Mouse (Mus musculus) forebrain, embryonic 13.5 days (tissue): ENCODE data around the gene Rnf224. TPM values are rescaled to one million over a fixed set of nuclear protein-coding genes. Genes with fewer than 3 reads are reported as not detected.

Experiments used
- ATAC-seq: fragments of 200-750 bp; cut with Nextera tagmentation; 2 replicates; pipeline ENCODE4 v1.8.0; 2017
- H3K27ac ChIP-seq: fragments of 300-500 bp; sonication (generic); 2 replicates; pipeline ENCODE4 v1.5.1; 2015; ENCODE audit warnings: inconsistent platforms, mild to moderate bottlenecking, moderate library complexity
- H3K27me3 ChIP-seq: fragments of 300-500 bp; sonication (generic); 2 replicates; pipeline ENCODE4 v1.6.1; 2015; ENCODE audit warnings: mild to moderate bottlenecking, inconsistent platforms
- H3K36me3 ChIP-seq: fragments of 300-500 bp; sonication (generic); 2 replicates; pipeline ENCODE4 v1.6.1; 2015; ENCODE audit warnings: mild to moderate bottlenecking, inconsistent platforms; ENCODE audit not compliant: poor library complexity, severe bottlenecking
- H3K4me1 ChIP-seq: fragments of 300-500 bp; sonication (generic); 2 replicates; pipeline ENCODE4 v1.6.1; 2015; ENCODE audit warnings: inconsistent platforms
- H3K4me2 ChIP-seq: fragments of 300-500 bp; sonication (generic); 2 replicates; pipeline ENCODE4 v1.6.1; 2015; ENCODE audit warnings: inconsistent platforms, mild to moderate bottlenecking, moderate library complexity
- H3K4me3 ChIP-seq: fragments of 300-500 bp; sonication (generic); 2 replicates; pipeline ENCODE4 v1.5.1; 2015; ENCODE audit warnings: mild to moderate bottlenecking, inconsistent platforms
- H3K9ac ChIP-seq: fragments of 300-500 bp; sonication (generic); 2 replicates; pipeline ENCODE4 v1.6.1; 2015; ENCODE audit warnings: mild to moderate bottlenecking, inconsistent platforms
- H3K9me3 ChIP-seq: fragments of 300-500 bp; sonication (generic); replicated peaks from 2 replicates; pipeline ENCODE4 v1.6.1; 2016; ENCODE audit warnings: inconsistent platforms
- WGBS: fragments of 180-500 bp; shearing (Covaris S2); methylation state at CpG from one replicate; pipeline ENCODE4 v1.1.7; 2015; 5-methylcytosine and 5-hydroxymethylcytosine counted together
- polyA plus RNA-seq: library from polyadenylated mRNA; unstranded; fragments of >200 nt; fragmentation: Nextera tagmentation; extraction: Ambion mirVana; gene quantifications from 2 replicates; pipeline ENCODE4 v1.2.1, GENCODE M21; 2015

Gene Rnf224
- polyA plus RNA-seq, 1 experiment from 2014 or later, result not detected

DNA sequence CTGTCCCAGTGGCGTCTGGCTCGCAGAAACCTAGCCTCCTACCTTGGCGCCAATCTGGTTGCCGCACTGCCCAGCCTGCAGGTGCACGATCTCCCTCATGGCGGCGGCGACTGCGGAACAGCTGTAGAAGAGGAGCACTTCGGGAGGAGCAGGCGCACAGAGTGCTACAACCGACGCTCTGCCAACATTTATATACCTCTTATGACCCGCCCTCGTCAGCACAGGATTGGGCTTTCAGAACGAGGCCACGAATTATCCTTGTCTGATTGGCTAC is 12.2 kb downstream of the Rnf224 start, which contains the start of gene Tubb4b:
Tubb4b (minus strand) TSS at position 211 of the 274 bp plus-strand sequence.
- Histone ChIP-seq H3K27ac (peak within 1 kb of the TSS; percentile 98), H3K4me3 (peak within 1 kb of the TSS; percentile 86), H3K4me2 (peak within 1 kb of the TSS; percentile 96), H3K9me3 (no peaks in the 10 kb centered on the region), H3K4me1 (peaks cover 32% of the 10 kb centered on the region), H3K9ac (peak within 1 kb of the TSS; percentile 93), H3K36me3 (peaks cover 13% of the 10 kb centered on the region), H3K27me3 (0 out of 2 replicates have a peak, but pooled peaks cover 3% of the 10 kb centered on the region)
- WGBS, result 0% methylated on average over 17 of the region's 17 CpGs
- no peak for ATAC-seq

GRCm38 (mm10) chr2:25223681-25224491 is 12.7 kb downstream of the Rnf224 start:
- H3K4me3 ChIP-seq, result peak overlapping the region; percentile 86
- peak overlapping the region; percentile 93 for H3K9ac ChIP-seq
- no peaks in the 10 kb centered on the region for H3K9me3 ChIP-seq
- 2% methylated on average over 51 of the region's 53 CpGs for WGBS
- H3K4me1 ChIP-seq, result peaks cover 30% of the 10 kb centered on the region
- peak; percentile 31 for ATAC-seq
- peaks cover 13% of the 10 kb centered on the region for H3K36me3 ChIP-seq
- no peaks in the 10 kb centered on the region for H3K27me3 ChIP-seq
- peak overlapping the region; percentile 94 for H3K27ac ChIP-seq
- H3K4me2 ChIP-seq, result peak overlapping the region; percentile 96

DNA sequence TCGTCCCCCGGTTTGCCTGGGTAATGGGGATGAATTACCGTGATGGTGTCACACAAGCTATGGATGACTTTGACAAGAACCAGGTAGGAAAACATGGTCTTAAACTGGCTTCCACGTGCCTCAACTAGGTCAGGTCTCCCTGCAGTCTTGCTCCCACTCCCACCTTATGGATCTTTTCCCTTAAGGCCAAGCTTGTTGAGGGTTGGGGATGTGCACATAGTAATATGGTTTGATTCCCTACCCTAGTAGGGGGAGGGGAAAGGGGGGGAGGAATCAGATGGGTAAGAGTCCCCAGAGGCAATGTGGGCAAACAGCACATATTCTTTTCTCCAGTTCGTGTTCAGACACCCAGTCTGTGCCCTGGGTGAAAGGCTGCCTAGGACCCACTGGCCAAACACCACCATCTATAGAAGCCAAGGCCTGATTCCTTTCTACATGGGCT is 15.2 kb downstream of the Rnf224 start:
- no peak for ATAC-seq
- peaks cover 22% of the 10 kb centered on the region for H3K4me1 ChIP-seq
- H3K27me3 ChIP-seq, result no peaks in the 10 kb centered on the region
- no peak overlapping the region for H3K27ac ChIP-seq
- H3K4me3 ChIP-seq, result no peak overlapping the region
- no peaks in the 10 kb centered on the region for H3K9me3 ChIP-seq
- H3K9ac ChIP-seq, result no peak overlapping the region
- 79% methylated on average over 5 of the region's 5 CpGs for WGBS
- peaks cover 13% of the 10 kb centered on the region for H3K36me3 ChIP-seq
- H3K4me2 ChIP-seq, result no peak overlapping the region

DNA sequence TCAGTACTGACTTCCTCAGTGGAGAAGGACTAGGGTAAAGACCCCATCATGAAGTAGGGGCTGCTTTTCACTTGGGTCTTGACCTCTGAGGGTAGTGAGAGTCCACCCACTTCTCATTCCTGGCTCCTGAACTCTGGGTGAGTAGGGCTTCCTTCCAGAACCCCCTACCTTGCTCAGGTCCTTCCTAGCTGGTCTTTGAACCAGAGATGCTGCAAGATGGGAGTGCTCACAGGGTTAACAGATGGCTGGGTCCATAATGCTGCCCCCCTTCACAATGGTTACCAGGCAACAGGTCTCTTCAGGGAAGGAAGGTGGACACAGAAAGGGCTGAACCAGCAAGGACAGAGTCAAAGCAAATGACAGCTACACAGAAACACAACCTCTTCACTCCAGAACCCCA is 18.1 kb downstream of the Rnf224 start, which contains the start of gene Fam166a:
Fam166a (plus strand) TSS at position 301 of the 400 bp plus-strand sequence.
- no peak for ATAC-seq
- Histone ChIP-seq H3K27me3 (no peaks in the 10 kb centered on the region; the same call in 1 of the 2 replicates), H3K27ac (no peak within 1 kb of the TSS), H3K9ac (no peak within 1 kb of the TSS), H3K4me1 (peaks cover 10% of the 10 kb centered on the region), H3K4me2 (no peak within 1 kb of the TSS), H3K36me3 (peaks cover 13% of the 10 kb centered on the region), H3K4me3 (no peak within 1 kb of the TSS), H3K9me3 (no peaks in the 10 kb centered on the region)

DNA sequence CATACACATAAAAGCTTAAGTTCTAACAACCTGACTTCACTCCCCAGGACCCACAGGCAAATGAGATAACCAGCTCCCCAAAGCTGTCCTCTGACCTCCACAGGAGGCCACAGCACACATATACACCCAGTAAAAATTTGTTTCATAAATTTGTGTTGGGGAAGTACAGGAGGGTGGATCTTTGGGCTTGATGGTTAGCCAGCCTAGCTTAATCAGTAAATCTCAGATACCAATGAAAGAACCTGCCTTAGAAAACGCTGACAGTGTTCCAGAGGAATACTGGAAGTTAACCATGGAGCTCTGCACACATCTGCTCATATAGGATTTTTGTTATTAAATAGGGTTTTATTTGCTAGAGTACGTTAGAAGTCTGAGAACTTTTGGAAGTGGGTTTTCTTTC is 18.9 kb downstream of the Rnf224 start:
- Histone ChIP-seq H3K4me2 (no peak overlapping the region), H3K4me1 (0 out of 2 replicates have a peak, but pooled peaks cover 2% of the 10 kb centered on the region), H3K4me3 (no peak overlapping the region), H3K9me3 (no peaks in the 10 kb centered on the region), H3K36me3 (peaks cover 9% of the 10 kb centered on the region), H3K27ac (no peak overlapping the region), H3K27me3 (no peaks in the 10 kb centered on the region; the same call in 1 of the 2 replicates), H3K9ac (no peak overlapping the region)
- ATAC-seq, result no peak
- 65% methylated on average over 2 of the region's 2 CpGs for WGBS

DNA sequence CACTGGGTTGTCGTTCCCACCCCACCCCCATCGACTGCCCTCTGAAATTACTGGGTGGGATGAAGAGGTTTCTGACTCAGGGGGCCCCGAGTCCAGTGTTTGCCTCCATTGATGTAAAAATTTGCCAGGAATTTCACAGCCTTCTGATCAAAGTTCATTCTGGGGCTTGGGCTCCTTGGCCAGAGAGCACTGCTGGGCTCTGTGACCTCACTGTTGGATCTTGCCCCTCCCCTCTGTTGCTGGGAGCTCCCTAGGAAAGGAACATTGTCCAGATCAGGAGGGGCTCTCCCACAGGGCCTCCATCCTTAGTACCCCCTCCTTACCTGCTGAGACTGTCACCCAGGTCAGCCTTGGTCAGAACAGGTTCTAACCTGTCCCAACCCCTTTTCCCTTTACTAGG is 22.1 kb downstream of the Rnf224 start, which contains the start of gene Stpg3:
Stpg3 (minus strand) TSS at position 194 of the 400 bp plus-strand sequence.
- H3K9ac ChIP-seq, result no peak within 1 kb of the TSS

GRCm38 (mm10) chr2:25213266-25213865 is 23.2 kb downstream of the Rnf224 start:
- no peaks in the 10 kb centered on the region for H3K9me3 ChIP-seq
- peaks cover 5% of the 10 kb centered on the region for H3K36me3 ChIP-seq
- ATAC-seq, result no peak
- no peaks in the 10 kb centered on the region; the same call in 1 of the 2 replicates for H3K27me3 ChIP-seq
- WGBS, result 69% methylated on average over 23 of the region's 23 CpGs
- H3K4me2 ChIP-seq, result no peak overlapping the region
- peaks cover 25% of the 10 kb centered on the region for H3K4me1 ChIP-seq
- no peak overlapping the region for H3K9ac ChIP-seq
- H3K27ac ChIP-seq, result no peak overlapping the region
- no peak overlapping the region for H3K4me3 ChIP-seq

More for the DNA sequence above, 22.1 kb downstream of the Rnf224 start, which contains the start of gene Stpg3:
- peaks cover 18% of the 10 kb centered on the region for H3K4me1 ChIP-seq
- no peak within 1 kb of the TSS for H3K4me2 ChIP-seq
- H3K27ac ChIP-seq, result no peak within 1 kb of the TSS
- H3K9me3 ChIP-seq, result no peaks in the 10 kb centered on the region
- no peaks in the 10 kb centered on the region; the same call in 1 of the 2 replicates for H3K27me3 ChIP-seq
- H3K4me3 ChIP-seq, result no peak within 1 kb of the TSS
- ATAC-seq, result no peak
- WGBS, result 81% methylated on average over 3 of the region's 3 CpGs
- H3K36me3 ChIP-seq, result no peaks in the 10 kb centered on the region

DNA sequence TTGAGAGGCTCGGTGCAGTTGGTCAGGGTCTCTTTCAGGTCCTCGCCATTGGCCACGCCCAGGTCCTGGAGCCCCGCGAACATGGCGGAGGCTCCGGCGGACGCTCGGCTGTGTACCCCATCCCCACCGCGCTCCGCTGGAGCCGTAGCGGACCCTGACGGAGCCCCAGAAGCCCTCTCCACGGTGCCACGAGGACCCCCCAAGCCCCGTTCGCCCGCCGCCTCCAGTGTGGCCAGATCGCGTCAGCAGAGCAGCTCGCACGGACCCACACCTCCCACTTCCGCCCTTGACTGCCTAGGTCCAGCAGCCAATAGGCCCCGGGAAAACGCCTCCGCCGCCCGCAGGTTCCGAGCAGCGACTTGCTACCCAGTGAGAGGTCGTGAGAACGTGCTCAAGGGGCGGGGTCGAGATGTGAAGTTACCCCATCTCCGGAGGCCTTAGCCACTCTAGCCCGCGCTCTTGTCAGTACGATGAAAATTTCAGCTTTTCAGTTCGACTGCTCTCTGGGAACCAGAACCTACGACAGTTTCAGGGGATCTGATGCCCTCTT is 25.4 kb downstream of the Rnf224 start, which contains the start of gene Nelfb:
Nelfb (minus strand) TSS at position 369 of the 550 bp plus-strand sequence.
- Histone ChIP-seq H3K4me1 (peaks cover 29% of the 10 kb centered on the region), H3K27ac (peak within 1 kb of the TSS; percentile 78), H3K9ac (peak within 1 kb of the TSS; percentile 94), H3K27me3 (no peaks in the 10 kb centered on the region; the same call in 1 of the 2 replicates), H3K9me3 (no peaks in the 10 kb centered on the region), H3K36me3 (peaks cover 26% of the 10 kb centered on the region), H3K4me3 (peak within 1 kb of the TSS; percentile 92), H3K4me2 (peak within 1 kb of the TSS; percentile 89)
- peak; percentile 95 for ATAC-seq
- under 1% methylated on average over 44 of the region's 44 CpGs for WGBS

DNA sequence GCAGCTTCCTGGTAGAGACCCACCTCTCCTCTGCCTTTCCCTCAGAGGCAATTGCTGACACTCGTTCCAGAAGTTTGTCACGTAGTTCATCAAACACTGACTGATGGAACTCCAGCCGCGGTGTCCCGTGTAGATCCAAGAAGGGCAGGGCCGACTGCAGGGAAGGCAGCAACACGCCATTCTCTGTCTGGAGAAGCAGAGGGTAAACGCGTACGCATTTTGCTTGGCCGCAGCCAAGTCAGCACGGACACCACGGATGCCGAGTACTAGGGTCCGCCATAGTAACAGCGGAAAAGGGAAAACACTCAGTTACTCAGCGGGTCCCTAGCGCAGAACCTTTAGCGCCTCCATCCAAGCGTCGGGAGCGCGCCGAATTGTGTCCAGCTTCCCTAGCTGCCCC is 25.9 kb downstream of the Rnf224 start:
- under 1% methylated on average over 24 of the region's 24 CpGs for WGBS
- ATAC-seq, result peak; percentile 42; the same call in 1 of the 2 replicates
- Histone ChIP-seq H3K4me3 (peak overlapping the region; percentile 92), H3K9me3 (no peaks in the 10 kb centered on the region), H3K27ac (peak overlapping the region; percentile 78), H3K4me2 (peak overlapping the region; percentile 89), H3K4me1 (peaks cover 29% of the 10 kb centered on the region), H3K27me3 (no peaks in the 10 kb centered on the region; the same call in 1 of the 2 replicates), H3K9ac (peak overlapping the region; percentile 94), H3K36me3 (peaks cover 31% of the 10 kb centered on the region)

- peaks cover 62% of the 10 kb centered on the region for H3K36me3 ChIP-seq
- no peak for ATAC-seq
- H3K4me1 ChIP-seq, result peaks cover 29% of the 10 kb centered on the region
- no peak overlapping the region for H3K27ac ChIP-seq
- no peak overlapping the region for H3K4me2 ChIP-seq
- no peaks in the 10 kb centered on the region for H3K27me3 ChIP-seq
- no peak overlapping the region for H3K9ac ChIP-seq
- no peaks in the 10 kb centered on the region for H3K9me3 ChIP-seq
- H3K4me3 ChIP-seq, result no peak overlapping the region
- 91% methylated on average over 1 of the region's 1 CpGs for WGBS
Observed at GRCm38 (mm10) chr2:25207593-25207992, 29.0 kb downstream of the Rnf224 start.

DNA sequence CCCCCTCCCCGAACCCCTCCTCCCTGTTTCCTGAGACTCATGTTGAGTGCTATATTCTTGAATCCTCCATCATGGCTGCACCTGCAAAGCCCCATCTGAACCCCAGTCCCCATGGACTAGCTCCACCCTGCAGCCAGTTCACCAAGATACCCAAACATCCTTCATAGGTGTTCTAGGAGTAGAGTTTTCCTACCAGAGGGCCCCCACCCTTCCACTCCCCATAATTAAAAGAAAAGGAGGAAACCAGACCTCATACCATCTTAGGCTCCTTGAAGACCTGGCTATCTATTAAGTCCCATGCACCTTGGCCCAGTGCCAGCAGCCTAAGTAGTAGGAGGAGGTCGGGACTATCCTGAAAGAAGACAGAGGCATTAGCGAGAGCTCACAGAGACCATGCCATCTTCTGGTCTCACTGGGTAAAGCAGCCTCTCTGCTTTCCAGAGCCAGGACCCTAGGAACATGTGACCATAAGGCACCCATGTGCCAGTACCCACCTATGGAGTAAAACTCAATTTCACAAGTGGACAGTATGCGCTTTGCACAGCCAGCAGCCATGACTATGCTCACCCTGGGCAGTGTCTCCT is 32.9 kb downstream of the Rnf224 start:
- H3K36me3 ChIP-seq, result peaks cover 96% of the 10 kb centered on the region
- ATAC-seq, result no peak

More for the DNA sequence above, 32.9 kb downstream of the Rnf224 start:
- Histone ChIP-seq H3K9ac (no peak overlapping the region), H3K4me3 (no peak overlapping the region), H3K27ac (no peak overlapping the region), H3K4me2 (no peak overlapping the region), H3K9me3 (no peaks in the 10 kb centered on the region), H3K27me3 (no peaks in the 10 kb centered on the region), H3K4me1 (peaks cover 4% of the 10 kb centered on the region)
- WGBS, result 57% methylated on average over 4 of the region's 4 CpGs
